Comparison of ENCODE assay signal across 8 mouse cellular contexts in genomic region chr7:141173323-141173850, GRCm38 (mm10). TPM values are rescaled to one million over a fixed set of nuclear protein-coding genes. Genes with fewer than 3 reads are reported as not detected.
A peak's percentile ranks its signal among the peaks of the same experiment; 100 is the strongest.
DNase-seq lines count a peak whose midpoint lies in the region; ATAC-seq and TF ChIP-seq lines count a peak whose summit lies in the region.

No protein-coding gene starts in this region.

- no peaks in the 10 kb centered on the region for H3K36me3 ChIP-seq in heart, embryonic 10.5 days
- no peaks in the 10 kb centered on the region for H3K36me3 ChIP-seq in E14TG2a.4 (ENCODE audit: insufficient read depth, low read length)
- H3K36me3 ChIP-seq in heart, embryonic 16.5 days (ENCODE audit: control insufficient read depth, insufficient read depth) = no peaks in the 10 kb centered on the region
- H3K36me3 ChIP-seq in liver, postnatal 0 days (replicated peaks; ENCODE audit: insufficient read depth, low read length) = no peaks in the 10 kb centered on the region

- H3K4me1 ChIP-seq in heart, embryonic 10.5 days = peaks cover 13% of the 10 kb centered on the region
- H3K4me1 ChIP-seq in E14TG2a.4 (replicated peaks; ENCODE audit: low read depth, low read length) = peaks cover 48% of the 10 kb centered on the region
- H3K4me1 ChIP-seq in heart, embryonic 16.5 days (ENCODE audit: control insufficient read depth, insufficient read depth, low read length) = peaks cover 17% of the 10 kb centered on the region
- peaks cover 39% of the 10 kb centered on the region for H3K4me1 ChIP-seq in liver, postnatal 0 days (ENCODE audit: insufficient read depth)

- 90% methylated on average over 5 of the region's 5 CpGs for WGBS in heart, embryonic 10.5 days
- 85% methylated on average over 5 of the region's 5 CpGs for WGBS in heart, embryonic 16.5 days
- WGBS in liver, postnatal 0 days (ENCODE audit: insufficient replicate concordance) = 74% methylated on average over 5 of the region's 5 CpGs

- peak overlapping the region; percentile 77 for H3K9ac ChIP-seq in heart, embryonic 16.5 days (ENCODE audit: low read length)
- peak overlapping the region; percentile 75; the same call in 1 of the 2 replicates for H3K9ac ChIP-seq in liver, postnatal 0 days (replicated peaks)

- peak overlapping the region; percentile 91 for H3K27ac ChIP-seq in heart, embryonic 10.5 days
- peak overlapping the region; percentile 96 for H3K27ac ChIP-seq in heart, embryonic 16.5 days (ENCODE audit: low read length)
- peak overlapping the region; percentile 94 for H3K27ac ChIP-seq in liver, postnatal 0 days (ENCODE audit: low read depth)

- H3K4me3 ChIP-seq in heart, embryonic 10.5 days = peak overlapping the region; percentile 63
- H3K4me3 ChIP-seq in E14TG2a.4 (replicated peaks; ENCODE audit: low read length) = peak overlapping the region; percentile 81
- peak overlapping the region; percentile 61 for H3K4me3 ChIP-seq in heart, embryonic 16.5 days (ENCODE audit: low read length)
- H3K4me3 ChIP-seq in liver, postnatal 0 days (ENCODE audit: low read depth, low read length) = peak overlapping the region; percentile 68; the same call in 1 of the 2 replicates

- peaks cover 5% of the 10 kb centered on the region; the same call in 1 of the 2 replicates for H3K27me3 ChIP-seq in heart, embryonic 10.5 days (ENCODE audit: insufficient read depth, poor library complexity, severe bottlenecking)
- no peaks in the 10 kb centered on the region for H3K27me3 ChIP-seq in E14TG2a.4 (ENCODE audit: insufficient read depth, low read length)
- no peaks in the 10 kb centered on the region; the same call in 1 of the 2 replicates for H3K27me3 ChIP-seq in heart, embryonic 16.5 days (ENCODE audit: control insufficient read depth, insufficient read depth, low read length)
- H3K27me3 ChIP-seq in liver, postnatal 0 days (ENCODE audit: insufficient read depth, low read length) = 0 out of 2 replicates have a peak, but pooled peaks cover 2% of the 10 kb centered on the region

- no peak for DNase-seq in heart, embryonic 10.5 days (ENCODE audit: low spot score)
- DNase-seq in heart, adult 9 months (ENCODE audit: low spot score in 2 of 2) = no peak
- no peak for DNase-seq in liver, postnatal 0 days
- DNase-seq in layer of hippocampus, adult 8-10 months (ENCODE audit: low spot score in 2 of 2) = no peak
- DNase-seq in yolk sac, embryonic 10.5 days (ENCODE audit: low spot score) = no peak
- DNase-seq in cerebellum, adult 9-10 months = no peak

- ATAC-seq in heart, embryonic 16.5 days (replicated peaks; ENCODE audit: extremely low read depth, insufficient read depth, low FRiP score) = no peak
- ATAC-seq in liver, postnatal 0 days = no peak

- no peaks in the 10 kb centered on the region for H3K9me3 ChIP-seq in heart, embryonic 10.5 days
- H3K9me3 ChIP-seq in E14TG2a.4 (ENCODE audit: low read length) = no peaks in the 10 kb centered on the region
- no peaks in the 10 kb centered on the region for H3K9me3 ChIP-seq in heart, embryonic 16.5 days (replicated peaks; ENCODE audit: control insufficient read depth, low read length)
- H3K9me3 ChIP-seq in liver, postnatal 0 days (ENCODE audit: low read length) = no peaks in the 10 kb centered on the region

- TF ChIP-seq CTCF in E14TG2a.4 (conservative IDR thresholded peaks at IDR 0.05; ENCODE audit: low read length) = no peak
- TF ChIP-seq CTCF in liver, postnatal 0 days (IDR thresholded peaks at IDR 0.05; ENCODE audit: low read depth) = no peak

- peak overlapping the region; percentile 69 for H3K4me2 ChIP-seq in heart, embryonic 16.5 days (ENCODE audit: low read depth, low read length)
- H3K4me2 ChIP-seq in liver, postnatal 0 days (ENCODE audit: low read depth, low read length) = peak overlapping the region; percentile 94

- TF ChIP-seq EP300 in liver, postnatal 0 days (IDR thresholded peaks at IDR 0.05; ENCODE audit: low read depth) = no peak

RNA-seq across cellular contexts. Expression of gene Rnh1, which starts 0.7 kb away (rescaled TPM):
- 103 and 105 TPM in 2 replicates for polyA plus RNA-seq in heart, embryonic 10.5 days (2016; fragmentation: Nextera tagmentation; extraction: Ambion mirVana)
- 96.9 and 111 TPM in 2 replicates for polyA plus RNA-seq in heart, embryonic 16.5 days (2015; fragmentation: Nextera tagmentation; extraction: Ambion mirVana)
- polyA plus RNA-seq in liver, postnatal 0 days (2015; fragmentation: Nextera tagmentation; extraction: Ambion mirVana) = 55.2 and 55.7 TPM in 2 replicates
- 10 to 100 TPM; 37.5 to 49.4 (median 42.2) TPM for total RNA-seq in layer of hippocampus, adult 8-10 months (2022)

RNA-seq across cellular contexts. Expression of gene Hras, which starts 20.4 kb away (rescaled TPM):
- 89.6 and 92.6 TPM in 2 replicates for polyA plus RNA-seq in heart, embryonic 10.5 days (2016; fragmentation: Nextera tagmentation; extraction: Ambion mirVana)
- polyA plus RNA-seq in heart, embryonic 16.5 days (2015; fragmentation: Nextera tagmentation; extraction: Ambion mirVana) = 59.5 and 92.1 TPM in 2 replicates
- 44.0 and 46.2 TPM in 2 replicates for polyA plus RNA-seq in liver, postnatal 0 days (2015; fragmentation: Nextera tagmentation; extraction: Ambion mirVana)
- total RNA-seq in layer of hippocampus, adult 8-10 months (2022) = 100 to 1,000 TPM; 181 to 211 (median 191) TPM

RNA-seq across cellular contexts. Expression of gene Lrrc56, which starts 20.6 kb away (rescaled TPM):
- polyA plus RNA-seq in heart, embryonic 10.5 days (2016; fragmentation: Nextera tagmentation; extraction: Ambion mirVana) = 3.3 and 6.7 TPM in 2 replicates
- 3.0 and 4.1 TPM in 2 replicates for polyA plus RNA-seq in heart, embryonic 16.5 days (2015; fragmentation: Nextera tagmentation; extraction: Ambion mirVana)
- polyA plus RNA-seq in liver, postnatal 0 days (2015; fragmentation: Nextera tagmentation; extraction: Ambion mirVana) = 2.0 and 2.2 TPM in 2 replicates
- 1 to 10 TPM; 3.6 to 5.6 (median 5.1) TPM for total RNA-seq in layer of hippocampus, adult 8-10 months (2022)

RNA-seq across cellular contexts. Expression of gene Lmntd2, which starts 40.5 kb away (rescaled TPM):
- 1.4 and 2.1 TPM in 2 replicates for polyA plus RNA-seq in heart, embryonic 10.5 days (2016; fragmentation: Nextera tagmentation; extraction: Ambion mirVana)
- polyA plus RNA-seq in heart, embryonic 16.5 days (2015; fragmentation: Nextera tagmentation; extraction: Ambion mirVana) = 0.54 and 0.76 TPM in 2 replicates
- 0.49 TPM in 2 replicates for polyA plus RNA-seq in liver, postnatal 0 days (2015; fragmentation: Nextera tagmentation; extraction: Ambion mirVana)
- not detected for total RNA-seq in layer of hippocampus, adult 8-10 months (2022)

RNA-seq across cellular contexts. Expression of gene Rassf7, which starts 42.3 kb away (rescaled TPM):
- polyA plus RNA-seq in heart, embryonic 10.5 days (2016; fragmentation: Nextera tagmentation; extraction: Ambion mirVana) = 22.6 and 41.4 TPM in 2 replicates
- polyA plus RNA-seq in heart, embryonic 16.5 days (2015; fragmentation: Nextera tagmentation; extraction: Ambion mirVana) = 16.1 and 17.2 TPM in 2 replicates
- polyA plus RNA-seq in liver, postnatal 0 days (2015; fragmentation: Nextera tagmentation; extraction: Ambion mirVana) = 24.9 and 27.3 TPM in 2 replicates
- 1 to 10 TPM in 2 of 4 experiments, under 1 TPM in 2; 0.71 to 2.0 (median 1.00) TPM for total RNA-seq in layer of hippocampus, adult 8-10 months (2022)
